Mouse (Mus musculus): ENCODE data around the gene Thsd4. TPM values are rescaled to one million over a fixed set of nuclear protein-coding genes. Genes with fewer than 3 reads are reported as not detected.

The Thsd4 gene
- polyA plus RNA-seq, 1 experiment = 1.9 TPM

GRCm38 (mm10) chr9:60313661-60314060, 208.2 kb downstream of the Thsd4 start:
- Histone ChIP-seq H3K27me3 (ENCODE audit: control insufficient read depth, insufficient read depth, low read length, poor library complexity, severe bottlenecking) (no peaks in the 10 kb centered on the region), H3K4me1 (ENCODE audit: control insufficient read depth, insufficient read depth, low read length) (no peaks in the 10 kb centered on the region), H3K9ac (ENCODE audit: low read depth, poor library complexity, severe bottlenecking) (no peak overlapping the region), H3K27ac (ENCODE audit: insufficient read depth, low read length) (no peak overlapping the region), H3K4me3 (ENCODE audit: low read depth, low read length) (no peak overlapping the region), H3K36me3 (ENCODE audit: control insufficient read depth, insufficient read depth, low read length, poor library complexity, severe bottlenecking) (no peaks in the 10 kb centered on the region), H3K9me3 (replicated peaks; ENCODE audit: control insufficient read depth, insufficient read depth, low read length, poor library complexity, severe bottlenecking) (no peaks in the 10 kb centered on the region)
- TF ChIP-seq POLR2A (IDR thresholded peaks at IDR 0.05; ENCODE audit: insufficient read depth, low read length) (no peak), CTCF (IDR thresholded peaks at IDR 0.05; ENCODE audit: low read depth, low read length) (no peak), EP300 (IDR thresholded peaks at IDR 0.05; ENCODE audit: insufficient read depth, low read depth, low read length) (no peak)

GRCm38 (mm10) chr9:60312670-60313069, 209.2 kb downstream of the Thsd4 start:
- no peak overlapping the region for H3K4me3 ChIP-seq (ENCODE audit: low read depth, low read length)
- TF ChIP-seq EP300 (IDR thresholded peaks at IDR 0.05; ENCODE audit: insufficient read depth, low read depth, low read length) (no peak), CTCF (IDR thresholded peaks at IDR 0.05; ENCODE audit: low read depth, low read length) (no peak), POLR2A (IDR thresholded peaks at IDR 0.05; ENCODE audit: insufficient read depth, low read length) (no peak)
- no peak overlapping the region for H3K9ac ChIP-seq (ENCODE audit: low read depth, poor library complexity, severe bottlenecking)
- no peak overlapping the region for H3K27ac ChIP-seq (ENCODE audit: insufficient read depth, low read length)
- H3K27me3 ChIP-seq (ENCODE audit: control insufficient read depth, insufficient read depth, low read length, poor library complexity, severe bottlenecking) = no peaks in the 10 kb centered on the region
- H3K36me3 ChIP-seq (ENCODE audit: control insufficient read depth, insufficient read depth, low read length, poor library complexity, severe bottlenecking) = no peaks in the 10 kb centered on the region
- H3K4me1 ChIP-seq (ENCODE audit: control insufficient read depth, insufficient read depth, low read length) = no peaks in the 10 kb centered on the region
- H3K9me3 ChIP-seq (replicated peaks; ENCODE audit: control insufficient read depth, insufficient read depth, low read length, poor library complexity, severe bottlenecking) = no peaks in the 10 kb centered on the region

- Histone ChIP-seq H3K4me1 (ENCODE audit: control insufficient read depth, insufficient read depth, low read length) (no peaks in the 10 kb centered on the region), H3K4me3 (ENCODE audit: low read depth, low read length) (no peak overlapping the region), H3K27me3 (ENCODE audit: control insufficient read depth, insufficient read depth, low read length, poor library complexity, severe bottlenecking) (no peaks in the 10 kb centered on the region), H3K27ac (ENCODE audit: insufficient read depth, low read length) (no peak overlapping the region), H3K9me3 (replicated peaks; ENCODE audit: control insufficient read depth, insufficient read depth, low read length, poor library complexity, severe bottlenecking) (no peaks in the 10 kb centered on the region), H3K9ac (ENCODE audit: low read depth, poor library complexity, severe bottlenecking) (no peak overlapping the region), H3K36me3 (ENCODE audit: control insufficient read depth, insufficient read depth, low read length, poor library complexity, severe bottlenecking) (no peaks in the 10 kb centered on the region)
- TF ChIP-seq CTCF (IDR thresholded peaks at IDR 0.05; ENCODE audit: low read depth, low read length) (no peak), POLR2A (IDR thresholded peaks at IDR 0.05; ENCODE audit: insufficient read depth, low read length) (no peak), EP300 (IDR thresholded peaks at IDR 0.05; ENCODE audit: insufficient read depth, low read depth, low read length) (no peak)
Observed at GRCm38 (mm10) chr9:60311594-60312128, 210.2 kb downstream of the Thsd4 start.

GRCm38 (mm10) chr9:60310741-60311317, 211.0 kb downstream of the Thsd4 start:
- Histone ChIP-seq H3K9me3 (replicated peaks; ENCODE audit: control insufficient read depth, insufficient read depth, low read length, poor library complexity, severe bottlenecking) (no peaks in the 10 kb centered on the region), H3K27me3 (ENCODE audit: control insufficient read depth, insufficient read depth, low read length, poor library complexity, severe bottlenecking) (no peaks in the 10 kb centered on the region), H3K27ac (ENCODE audit: insufficient read depth, low read length) (no peak overlapping the region), H3K9ac (ENCODE audit: low read depth, poor library complexity, severe bottlenecking) (no peak overlapping the region), H3K4me1 (ENCODE audit: control insufficient read depth, insufficient read depth, low read length) (no peaks in the 10 kb centered on the region), H3K4me3 (ENCODE audit: low read depth, low read length) (no peak overlapping the region), H3K36me3 (ENCODE audit: control insufficient read depth, insufficient read depth, low read length, poor library complexity, severe bottlenecking) (no peaks in the 10 kb centered on the region)
- TF ChIP-seq POLR2A (IDR thresholded peaks at IDR 0.05; ENCODE audit: insufficient read depth, low read length) = no peak
- no peak for TF ChIP-seq CTCF (IDR thresholded peaks at IDR 0.05; ENCODE audit: low read depth, low read length)
- no peak for TF ChIP-seq EP300 (IDR thresholded peaks at IDR 0.05; ENCODE audit: insufficient read depth, low read depth, low read length)

GRCm38 (mm10) chr9:60309786-60310711, 211.8 kb downstream of the Thsd4 start:
- TF ChIP-seq POLR2A (IDR thresholded peaks at IDR 0.05; ENCODE audit: insufficient read depth, low read length) = no peak
- no peak for TF ChIP-seq EP300 (IDR thresholded peaks at IDR 0.05; ENCODE audit: insufficient read depth, low read depth, low read length)
- no peak for TF ChIP-seq CTCF (IDR thresholded peaks at IDR 0.05; ENCODE audit: low read depth, low read length)
- no peak overlapping the region for H3K4me3 ChIP-seq (ENCODE audit: low read depth, low read length)
- H3K9ac ChIP-seq (ENCODE audit: low read depth, poor library complexity, severe bottlenecking) = no peak overlapping the region
- H3K9me3 ChIP-seq (replicated peaks; ENCODE audit: control insufficient read depth, insufficient read depth, low read length, poor library complexity, severe bottlenecking) = no peaks in the 10 kb centered on the region
- H3K27me3 ChIP-seq (ENCODE audit: control insufficient read depth, insufficient read depth, low read length, poor library complexity, severe bottlenecking) = no peaks in the 10 kb centered on the region
- H3K27ac ChIP-seq (ENCODE audit: insufficient read depth, low read length) = no peak overlapping the region
- no peaks in the 10 kb centered on the region for H3K4me1 ChIP-seq (ENCODE audit: control insufficient read depth, insufficient read depth, low read length)
- no peaks in the 10 kb centered on the region for H3K36me3 ChIP-seq (ENCODE audit: control insufficient read depth, insufficient read depth, low read length, poor library complexity, severe bottlenecking)

- no peaks in the 10 kb centered on the region for H3K27me3 ChIP-seq (ENCODE audit: control insufficient read depth, insufficient read depth, low read length, poor library complexity, severe bottlenecking)
- no peaks in the 10 kb centered on the region for H3K9me3 ChIP-seq (replicated peaks; ENCODE audit: control insufficient read depth, insufficient read depth, low read length, poor library complexity, severe bottlenecking)
- no peaks in the 10 kb centered on the region for H3K4me1 ChIP-seq (ENCODE audit: control insufficient read depth, insufficient read depth, low read length)
- H3K9ac ChIP-seq (ENCODE audit: low read depth, poor library complexity, severe bottlenecking) = no peak overlapping the region
- TF ChIP-seq EP300 (IDR thresholded peaks at IDR 0.05; ENCODE audit: insufficient read depth, low read depth, low read length) = no peak
- no peak for TF ChIP-seq POLR2A (IDR thresholded peaks at IDR 0.05; ENCODE audit: insufficient read depth, low read length)
- TF ChIP-seq CTCF (IDR thresholded peaks at IDR 0.05; ENCODE audit: low read depth, low read length) = no peak
- H3K4me3 ChIP-seq (ENCODE audit: low read depth, low read length) = no peak overlapping the region
- no peak overlapping the region for H3K27ac ChIP-seq (ENCODE audit: insufficient read depth, low read length)
- no peaks in the 10 kb centered on the region for H3K36me3 ChIP-seq (ENCODE audit: control insufficient read depth, insufficient read depth, low read length, poor library complexity, severe bottlenecking)
Observed at GRCm38 (mm10) chr9:60308182-60308581, 213.7 kb downstream of the Thsd4 start.
